Mouse (Mus musculus): ENCODE data around the gene Brk1.
A peak's percentile ranks its signal among the peaks of the same experiment; 100 is the strongest.

The Brk1 gene

GRCm38 (mm10) chr6:113604432-113605223 lies at the start of gene Brk1:
TSS of gene Brk1 (plus strand) at chr6:113604772.
- peak; percentile 84 to 90 for DNase-seq (ENCODE audit: low spot score in 2 of 2)

GRCm38 (mm10) chr6:113559736-113560135 lies 44.8 kb upstream of the Brk1 start:
- DNase-seq (ENCODE audit: low spot score in 2 of 2): no peak

GRCm38 (mm10) chr6:113564557-113564956 lies 40.0 kb upstream of the Brk1 start:
- no peak for DNase-seq (ENCODE audit: low spot score in 2 of 2)

GRCm38 (mm10) chr6:113576044-113576443 lies 28.5 kb upstream of the Brk1 start:
- no peak for DNase-seq (ENCODE audit: low spot score in 2 of 2)

GRCm38 (mm10) chr6:113579306-113579705 lies 25.3 kb upstream of the Brk1 start:
- no peak for DNase-seq (ENCODE audit: low spot score in 2 of 2)

- no peak for DNase-seq (ENCODE audit: low spot score in 2 of 2)
Observed at GRCm38 (mm10) chr6:113583023-113583422, 21.5 kb upstream of the Brk1 start.

GRCm38 (mm10) chr6:113585065-113585464 lies 19.5 kb upstream of the Brk1 start:
- DNase-seq (ENCODE audit: low spot score in 2 of 2): no peak

GRCm38 (mm10) chr6:113586466-113587183 lies 17.9 kb upstream of the Brk1 start:
- no peak for DNase-seq (ENCODE audit: low spot score in 2 of 2)

GRCm38 (mm10) chr6:113592637-113593036 lies 11.9 kb upstream of the Brk1 start:
- DNase-seq (ENCODE audit: low spot score in 2 of 2): no peak

- DNase-seq (ENCODE audit: low spot score in 2 of 2): no peak
Observed at GRCm38 (mm10) chr6:113597945-113598344, 6.6 kb upstream of the Brk1 start.

- peak in 1 of 2 experiments; percentile 30 for DNase-seq (ENCODE audit: low spot score in 2 of 2)
Observed at GRCm38 (mm10) chr6:113599833-113600232, 4.7 kb upstream of the Brk1 start.

- DNase-seq (ENCODE audit: low spot score in 2 of 2): no peak
Observed at GRCm38 (mm10) chr6:113600543-113601139, 3.9 kb upstream of the Brk1 start, which contains the start of gene Fancd2os. TSS of gene Fancd2os (minus strand) at chr6:113600715.

GRCm38 (mm10) chr6:113602821-113603220 lies 1.8 kb upstream of the Brk1 start:
- no peak for DNase-seq (ENCODE audit: low spot score in 2 of 2)

- DNase-seq (ENCODE audit: low spot score in 2 of 2): peak in 1 of 2 experiments; percentile 26
Observed at GRCm38 (mm10) chr6:113603993-113604392, 579 bp upstream of the Brk1 start.

- DNase-seq (ENCODE audit: low spot score in 2 of 2): no peak
Observed at GRCm38 (mm10) chr6:113605224-113605545, 613 bp downstream of the Brk1 start.

- DNase-seq (ENCODE audit: low spot score in 2 of 2): no peak
Observed at GRCm38 (mm10) chr6:113608871-113609270, 4.3 kb downstream of the Brk1 start.

GRCm38 (mm10) chr6:113609293-113609692 lies 4.7 kb downstream of the Brk1 start:
- DNase-seq (ENCODE audit: low spot score in 2 of 2): no peak

GRCm38 (mm10) chr6:113612258-113612969 lies 7.8 kb downstream of the Brk1 start:
- DNase-seq (ENCODE audit: low spot score in 2 of 2): no peak

- no peak for DNase-seq (ENCODE audit: low spot score in 2 of 2)
Observed at GRCm38 (mm10) chr6:113614152-113614551, 9.6 kb downstream of the Brk1 start.

- no peak for DNase-seq (ENCODE audit: low spot score in 2 of 2)
Observed at GRCm38 (mm10) chr6:113614997-113615396, 10.4 kb downstream of the Brk1 start.

- DNase-seq (ENCODE audit: low spot score in 2 of 2): no peak
Observed at GRCm38 (mm10) chr6:113615489-113615888, 10.9 kb downstream of the Brk1 start.

GRCm38 (mm10) chr6:113623386-113623785 lies 18.8 kb downstream of the Brk1 start:
- DNase-seq (ENCODE audit: low spot score in 2 of 2): no peak
